Mouse (Mus musculus) cerebellum, adult 8-10 months (tissue): ENCODE data around the gene Ercc6l.
"Not testable (repeated sequence)": the region's sequence is repeated elsewhere in the genome, so short reads cannot be mapped to it uniquely, and the experiment has no call there.

Source experiments
- DNase-seq: peaks from one replicate; pipeline ENCODE4 v3.0.0; 2022

Ercc6l gene

DNA sequence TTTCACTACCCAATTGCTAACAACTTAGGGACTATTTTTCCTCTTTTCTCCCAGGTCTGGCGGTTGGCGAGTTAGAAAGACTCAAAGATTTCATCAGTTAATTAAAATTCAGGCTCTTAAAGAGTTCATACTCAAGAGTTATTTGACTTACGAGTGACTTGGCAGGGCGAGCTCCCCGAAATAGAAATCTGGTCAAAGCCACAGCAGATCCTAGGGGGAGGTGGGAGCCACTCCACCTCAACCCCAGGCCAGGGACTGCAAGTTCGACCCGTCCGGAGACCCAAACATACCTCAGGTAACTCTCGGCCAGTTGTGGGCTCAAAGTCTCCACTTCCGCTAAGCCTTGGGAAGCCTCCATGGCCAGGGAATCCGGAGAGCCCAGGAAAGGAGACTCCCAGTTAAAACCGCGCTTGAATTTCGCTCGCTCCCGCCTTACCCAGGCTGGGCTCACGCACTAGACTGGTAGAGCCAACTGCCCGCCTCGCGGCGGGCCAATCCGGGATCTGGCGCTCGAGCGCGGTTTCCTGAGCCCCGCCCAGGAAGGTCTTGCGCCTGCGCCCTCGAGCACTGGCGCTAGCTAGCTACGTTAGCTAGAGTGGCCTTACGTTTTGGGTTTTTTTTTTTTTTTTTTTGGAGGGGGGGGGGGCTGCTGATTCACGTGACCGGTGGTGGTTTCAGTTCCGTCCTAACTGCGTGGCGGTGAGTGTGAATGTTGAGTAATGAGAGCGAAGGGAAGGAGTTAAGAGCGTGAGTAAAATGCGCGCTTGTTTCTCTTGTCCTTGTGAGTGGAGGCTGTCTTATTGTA lies at the start of gene Ercc6l:
Gene Ercc6l, minus strand, starts transcription at position 474 of the 805 bp plus-strand sequence.
- DNase-seq: peak; percentile 82

DNA sequence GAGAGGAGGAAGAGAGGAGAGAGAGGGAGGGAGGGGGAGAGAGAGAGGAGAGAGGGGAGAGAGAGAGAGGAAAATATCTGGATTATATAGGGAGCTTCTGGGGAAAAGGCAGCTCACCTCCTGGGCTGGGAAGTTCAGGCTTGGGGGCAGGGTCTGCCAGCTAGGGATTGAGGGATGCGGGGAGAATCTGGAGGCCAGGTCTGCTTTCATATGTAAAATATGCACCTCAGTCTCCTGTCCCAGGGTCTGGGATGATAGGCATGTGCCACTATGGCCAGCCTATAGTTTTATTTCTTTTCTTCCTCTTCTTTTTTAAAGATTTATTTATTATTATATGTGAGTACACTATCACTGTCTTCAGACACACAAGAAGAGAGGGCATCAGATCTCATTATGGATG lies 33.9 kb upstream of the Ercc6l start:
- no peak for DNase-seq

DNA sequence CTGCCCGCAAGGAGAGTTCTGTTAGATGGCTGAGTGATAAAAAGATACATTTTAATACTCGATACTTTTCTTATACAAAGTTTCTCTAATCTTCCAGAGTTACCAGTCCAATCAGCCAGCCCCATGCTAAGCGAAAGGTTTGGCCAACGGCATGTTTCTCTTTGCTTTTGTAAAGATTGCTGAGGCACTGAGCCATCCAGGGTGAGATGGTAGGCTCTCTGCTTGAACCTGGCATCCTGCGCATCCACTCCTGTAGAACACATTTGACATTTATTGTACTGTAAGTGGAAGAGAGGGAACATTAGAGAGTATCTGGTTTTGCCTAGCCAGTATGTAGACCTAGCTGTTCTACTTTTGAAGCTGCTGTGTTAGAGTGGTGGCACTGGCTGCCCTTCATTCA lies 32.7 kb upstream of the Ercc6l start:
- no peak for DNase-seq

DNA sequence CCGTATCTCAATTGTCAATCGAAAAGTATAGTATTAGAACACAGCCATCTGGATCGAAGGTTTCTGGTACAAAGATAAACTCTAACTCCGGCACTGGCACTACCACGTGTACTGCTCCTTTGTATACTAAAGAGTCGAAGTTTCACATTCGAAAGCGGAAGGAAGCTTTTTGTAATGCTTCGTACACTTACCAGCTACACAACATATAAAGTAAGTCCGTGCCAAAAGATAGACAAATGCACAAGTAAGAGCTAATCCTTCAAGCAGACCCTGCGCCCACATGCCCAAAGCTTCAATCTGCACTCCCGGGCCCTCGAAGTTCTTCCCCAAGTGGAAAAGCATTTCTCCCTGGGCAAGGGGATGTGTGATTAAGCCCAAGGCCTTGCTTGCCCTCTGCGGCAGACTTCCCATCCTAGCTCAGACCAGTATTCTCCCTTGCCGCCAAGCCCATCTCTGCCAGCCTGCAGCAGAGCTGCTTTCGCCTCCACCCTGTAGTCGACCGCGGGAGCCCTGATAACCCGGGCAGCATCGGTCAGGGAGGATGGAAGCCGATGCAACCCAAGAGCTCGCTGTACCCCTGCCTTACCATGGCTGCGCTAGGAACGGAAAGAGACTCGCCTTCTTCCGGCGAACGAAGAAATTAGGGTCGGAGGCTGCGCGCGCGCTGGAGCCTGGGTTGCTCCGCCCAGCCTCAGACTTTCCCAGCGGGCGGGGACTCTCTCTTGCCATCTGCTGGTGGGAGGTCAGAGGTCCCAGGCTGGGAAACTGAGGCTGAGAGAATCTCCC lies 32.0 kb upstream of the Ercc6l start, which contains the start of gene Rps4x:
Gene Rps4x, minus strand, starts transcription at position 683 of the 786 bp plus-strand sequence.
- peak; percentile 66 for DNase-seq

DNA sequence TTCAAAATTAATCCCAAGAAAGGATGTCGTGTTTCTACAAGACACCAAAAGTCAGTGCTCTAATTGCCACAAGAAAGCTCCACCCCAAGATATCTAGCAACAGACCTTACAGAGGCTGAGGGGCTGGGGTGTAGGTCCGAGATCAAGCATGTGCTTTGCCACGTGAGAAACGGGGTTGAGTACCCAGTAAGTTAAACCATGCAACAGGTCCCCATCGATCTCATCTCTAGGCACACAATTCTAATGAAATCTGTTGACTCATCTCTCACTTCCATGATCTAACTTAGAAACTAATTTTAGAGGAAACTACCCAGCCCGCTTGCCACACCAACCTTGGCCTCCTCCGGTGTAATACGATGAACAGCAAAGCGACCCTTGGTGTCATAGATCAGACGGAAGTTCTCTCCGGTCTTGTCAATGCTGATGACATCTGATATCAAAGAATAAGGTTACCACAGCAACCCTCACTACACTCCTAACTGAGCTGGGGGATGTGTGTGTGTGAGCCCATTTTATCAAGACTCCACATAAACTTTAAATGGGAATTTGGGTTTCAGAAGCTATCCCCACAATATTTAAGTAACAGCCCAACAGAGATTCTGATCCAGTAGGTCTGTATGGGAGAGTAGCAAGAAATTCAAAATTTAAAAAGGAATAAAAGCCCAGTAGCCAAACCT lies 30.3 kb upstream of the Ercc6l start:
- DNase-seq: no peak

DNA sequence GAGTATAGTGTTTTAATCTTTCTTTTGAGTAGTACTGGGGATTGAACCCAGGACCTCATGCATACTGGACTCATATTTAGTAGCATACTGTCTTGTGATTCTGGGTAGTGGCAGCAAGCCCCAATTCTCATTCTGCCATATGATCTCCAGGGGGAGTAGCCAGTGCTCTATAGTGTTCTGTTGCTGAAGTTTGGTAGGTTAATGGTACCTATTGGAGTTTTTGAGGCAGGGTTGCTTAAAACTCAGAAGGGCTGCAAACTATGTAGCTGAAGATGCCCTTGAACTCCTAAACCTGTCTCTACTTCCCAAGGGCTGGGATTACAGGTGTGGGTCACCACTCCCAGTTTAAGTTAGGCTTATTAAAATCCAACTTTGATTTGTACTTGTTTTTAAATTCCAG lies 25.7 kb upstream of the Ercc6l start:
- DNase-seq: no peak

DNA sequence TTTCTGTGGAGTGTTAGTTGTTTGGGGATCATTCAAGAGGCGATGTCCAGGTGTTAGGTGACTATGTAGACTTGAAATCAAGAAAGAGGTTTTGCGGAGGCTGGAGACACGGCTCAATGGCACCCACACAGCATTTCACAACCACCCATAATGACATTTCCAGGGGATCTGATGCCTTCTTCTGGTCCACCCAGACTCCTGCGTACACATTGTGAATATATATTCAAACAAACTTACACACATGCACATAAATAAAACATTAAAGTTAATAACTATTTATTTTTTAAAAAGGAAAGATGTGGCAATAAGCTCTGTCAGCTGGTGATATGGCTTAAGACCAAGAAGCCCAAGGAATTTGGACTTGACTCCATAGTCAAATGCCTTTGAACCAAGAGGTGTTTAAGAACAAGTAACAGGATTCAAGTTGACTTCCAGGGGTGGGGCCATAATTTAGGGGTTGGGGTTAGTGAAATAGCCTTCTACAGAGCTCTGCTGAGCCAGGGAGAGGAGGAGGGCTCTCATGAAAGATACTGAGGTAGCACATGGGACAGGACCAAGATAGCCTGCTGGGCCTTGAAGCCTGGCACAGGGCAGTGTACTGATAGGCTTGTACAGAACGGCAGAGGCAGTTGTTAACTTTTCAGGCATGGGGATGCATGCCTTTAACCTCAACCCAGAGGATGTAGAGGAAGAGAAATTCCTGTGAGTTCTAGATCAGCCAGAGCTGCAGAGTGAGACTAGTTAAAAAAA lies 18.8 kb upstream of the Ercc6l start:
- DNase-seq: no peak

DNA sequence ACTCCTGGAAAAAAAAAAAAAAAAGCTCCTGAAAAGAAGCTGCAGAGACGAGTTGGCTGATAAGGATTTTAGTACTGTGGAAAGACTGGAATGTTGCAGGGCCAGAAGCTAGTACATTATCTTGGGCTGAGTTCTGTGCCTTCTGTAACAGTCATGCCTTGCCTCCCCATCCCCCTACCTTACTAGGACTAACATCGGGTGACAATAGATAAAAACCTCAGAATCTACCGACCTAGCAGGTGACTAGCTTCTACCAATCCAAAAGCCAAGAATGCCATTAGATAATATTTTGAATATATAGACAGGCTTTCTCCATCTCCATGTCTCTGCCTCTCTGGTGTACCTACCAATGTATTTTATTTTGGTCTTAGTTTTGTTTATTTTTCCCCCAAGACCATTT lies 14.0 kb upstream of the Ercc6l start:
- no peak for DNase-seq

DNA sequence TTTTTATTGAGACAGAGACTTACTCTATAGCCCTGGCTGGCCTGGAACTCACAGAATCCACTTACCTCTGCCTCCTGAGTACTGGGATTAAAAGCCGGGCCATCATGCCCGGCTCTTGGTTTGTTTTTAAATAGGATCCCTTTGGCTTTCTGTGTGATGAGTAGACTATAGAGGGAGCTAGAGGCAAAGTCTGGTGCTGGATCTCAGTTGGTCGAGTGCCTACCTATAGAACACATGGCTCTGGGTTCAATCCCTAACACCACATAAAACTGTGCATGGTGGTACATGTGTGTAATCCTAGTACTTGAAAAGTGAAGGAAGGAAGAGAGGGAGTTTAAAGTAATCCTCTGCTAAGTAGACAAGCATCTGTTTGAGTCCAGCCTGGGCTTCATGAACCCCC lies 13.2 kb upstream of the Ercc6l start:
- no peak for DNase-seq

DNA sequence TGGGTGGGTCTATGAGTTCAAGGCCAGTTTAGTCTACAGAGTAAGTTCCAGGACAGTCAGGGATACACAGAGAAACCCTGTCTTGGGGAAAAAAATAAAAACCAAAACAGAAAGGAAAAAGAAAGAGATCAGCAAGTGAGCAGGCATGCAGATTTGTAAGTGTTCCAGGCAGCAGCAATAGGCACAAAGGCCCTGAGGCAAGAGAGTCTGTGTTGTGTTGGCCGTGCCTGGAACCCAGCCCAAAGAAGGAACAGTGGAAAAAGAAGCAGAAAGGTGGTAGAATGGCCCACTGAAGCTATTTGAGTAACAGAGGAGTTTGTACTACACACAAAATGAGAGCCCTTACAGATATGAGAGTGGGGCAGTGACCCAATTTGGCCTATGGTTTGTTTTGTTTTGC lies 12.8 kb upstream of the Ercc6l start:
- no peak for DNase-seq

DNA sequence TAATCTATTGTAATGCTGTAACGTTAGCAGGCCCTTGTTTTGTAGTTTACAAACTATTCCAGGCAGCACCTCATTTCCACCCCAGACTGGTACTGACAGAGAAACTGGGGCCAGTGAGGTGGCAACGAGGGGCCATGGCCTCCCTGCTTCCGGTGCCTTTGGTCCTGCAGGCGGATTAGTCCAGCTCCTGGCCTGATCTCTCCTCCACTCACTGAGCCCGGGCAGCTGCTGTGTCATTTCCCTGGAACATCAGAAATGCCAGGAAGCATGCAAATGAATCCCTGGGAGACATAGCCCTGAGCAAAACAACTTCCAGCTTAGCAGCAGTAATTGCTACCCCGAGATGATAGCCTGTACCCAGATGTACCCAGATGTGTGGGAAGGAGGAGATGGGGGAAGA lies 10.1 kb upstream of the Ercc6l start:
- DNase-seq: no peak

DNA sequence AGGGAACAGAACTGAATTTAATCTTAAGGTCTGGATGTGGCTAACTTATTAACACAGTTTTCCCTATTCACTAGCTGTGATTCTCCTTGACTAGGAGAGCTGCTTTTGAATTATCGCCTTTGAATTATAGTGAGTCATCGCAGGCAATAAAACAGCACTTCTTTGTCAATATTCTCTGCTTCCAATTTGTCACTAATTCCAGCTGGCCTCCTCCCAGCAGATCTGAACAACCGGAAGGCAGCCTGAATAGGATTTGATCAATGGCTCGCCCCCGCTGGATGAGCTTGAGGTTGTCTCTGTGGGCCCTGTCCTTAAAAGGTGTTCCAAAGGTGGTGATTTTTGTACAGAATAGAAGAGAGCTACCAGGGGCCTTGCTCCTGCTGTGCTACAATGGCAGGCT lies 9.6 kb upstream of the Ercc6l start:
- no peak for DNase-seq

DNA sequence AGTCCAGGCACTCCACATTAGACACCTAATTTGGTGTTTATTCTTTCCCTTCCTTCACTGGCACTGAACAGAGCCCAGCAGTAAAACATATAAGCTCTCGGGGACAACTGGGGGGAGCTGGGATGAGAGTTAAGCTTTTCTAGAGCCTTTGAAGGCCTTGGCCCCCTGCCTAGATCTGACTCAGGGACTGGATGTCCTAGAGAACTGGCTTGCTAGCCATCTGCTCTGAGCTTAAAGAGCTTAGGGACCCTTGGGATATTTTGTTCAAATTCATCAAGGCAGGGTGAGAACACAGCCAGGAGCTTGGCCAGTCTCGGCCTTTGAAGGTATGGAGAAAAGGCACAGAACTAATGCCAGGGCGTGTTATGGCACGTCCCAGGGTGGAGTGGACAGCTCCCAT lies 6.6 kb upstream of the Ercc6l start:
- no peak for DNase-seq

DNA sequence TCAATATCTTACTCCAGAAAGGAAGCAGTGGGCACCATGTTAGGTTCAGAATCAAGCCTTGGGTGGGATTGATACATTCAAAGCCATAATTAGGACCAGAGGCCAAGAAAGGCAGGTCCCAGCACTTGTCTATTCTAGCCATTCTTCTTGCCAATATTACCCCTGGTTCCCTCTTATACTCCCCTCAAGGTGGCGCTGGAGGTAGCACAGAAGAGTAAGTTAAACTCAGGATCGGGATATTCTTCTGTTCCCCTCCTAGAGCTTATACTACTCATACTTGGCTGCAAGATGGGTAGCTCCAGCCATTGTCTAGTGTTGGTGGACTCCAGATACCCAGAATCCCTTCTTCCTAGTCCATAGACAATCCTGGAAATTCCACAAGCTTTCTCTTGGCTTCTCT lies 6.2 kb upstream of the Ercc6l start:
- no peak for DNase-seq

DNA sequence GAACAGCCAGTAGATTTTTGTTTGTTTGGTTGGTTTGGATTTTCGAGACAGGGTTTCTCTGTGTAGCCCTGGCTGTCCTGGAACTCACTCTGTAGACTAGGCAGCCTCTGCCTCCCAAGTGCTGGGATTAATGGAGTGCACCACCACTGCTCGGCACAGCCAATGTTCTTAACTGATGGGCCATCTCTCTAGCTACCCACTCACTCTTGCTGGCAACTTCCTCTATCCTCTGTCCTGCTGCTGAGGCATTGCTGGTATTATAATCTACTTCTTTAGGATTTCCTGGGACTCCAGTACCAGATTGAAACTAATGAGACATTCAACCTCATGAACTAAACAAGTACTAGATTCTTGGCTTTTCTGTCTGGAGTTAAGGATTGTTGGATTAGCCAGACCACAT lies 3.6 kb upstream of the Ercc6l start:
- DNase-seq: no peak

DNA sequence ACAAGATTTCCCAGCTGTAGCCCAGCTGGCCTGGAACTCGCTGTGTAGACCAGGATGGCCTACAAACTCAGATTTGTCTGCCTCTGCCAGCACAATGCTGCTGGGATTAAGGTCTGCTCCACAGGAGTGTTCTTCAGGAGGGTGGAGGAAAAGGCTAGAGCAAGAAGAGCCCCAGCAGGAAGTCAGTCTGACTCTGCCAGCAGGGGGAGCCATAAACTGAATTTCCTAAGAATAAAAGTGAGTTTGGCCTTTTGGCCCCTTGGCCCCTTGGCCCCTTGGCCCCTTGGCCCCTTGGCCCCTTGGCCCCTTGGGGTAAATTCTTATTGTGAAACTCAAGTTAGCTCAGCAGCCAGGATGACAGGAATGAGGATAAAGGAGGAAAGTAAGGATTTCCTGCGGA lies 2.9 kb upstream of the Ercc6l start:
- DNase-seq: no peak

DNA sequence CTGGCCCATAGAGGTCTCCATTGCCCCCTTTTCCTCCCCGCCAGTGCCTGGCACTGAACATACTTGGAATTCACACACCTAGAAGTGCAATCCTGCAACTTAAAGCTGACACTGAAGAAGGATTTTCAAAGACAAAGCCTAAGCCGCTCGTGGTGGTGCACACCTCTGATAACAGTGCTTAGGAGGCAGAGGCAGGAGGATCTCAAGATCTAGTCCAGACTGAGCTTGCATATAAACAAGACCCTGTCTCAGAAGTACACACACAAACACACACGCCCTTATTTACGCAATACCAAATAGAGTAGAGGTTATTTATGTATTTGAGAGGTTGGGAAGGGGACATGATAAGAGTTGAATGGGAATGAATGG lies 516 bp upstream of the Ercc6l start:
- DNase-seq: no peak

DNA sequence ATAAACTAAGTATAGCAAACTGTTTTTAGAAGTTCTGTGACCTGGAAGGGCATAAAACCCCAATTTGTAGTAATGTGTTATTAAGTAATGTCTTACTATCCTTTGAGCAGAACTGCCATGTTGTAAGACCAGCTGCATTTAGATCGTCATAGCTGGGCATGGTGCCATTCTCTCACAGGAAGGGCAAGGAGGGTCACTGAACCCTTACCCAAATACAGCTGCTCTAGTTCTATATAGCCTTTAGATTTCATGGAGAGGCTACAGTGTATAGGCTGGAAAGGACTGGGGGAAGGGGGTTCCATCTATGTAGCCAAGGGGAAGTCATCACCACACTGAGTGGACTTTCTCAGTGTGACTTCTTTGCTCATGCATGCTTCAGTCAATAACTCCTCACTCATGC lies 15.7 kb downstream of the Ercc6l start:
- no peak for DNase-seq

DNA sequence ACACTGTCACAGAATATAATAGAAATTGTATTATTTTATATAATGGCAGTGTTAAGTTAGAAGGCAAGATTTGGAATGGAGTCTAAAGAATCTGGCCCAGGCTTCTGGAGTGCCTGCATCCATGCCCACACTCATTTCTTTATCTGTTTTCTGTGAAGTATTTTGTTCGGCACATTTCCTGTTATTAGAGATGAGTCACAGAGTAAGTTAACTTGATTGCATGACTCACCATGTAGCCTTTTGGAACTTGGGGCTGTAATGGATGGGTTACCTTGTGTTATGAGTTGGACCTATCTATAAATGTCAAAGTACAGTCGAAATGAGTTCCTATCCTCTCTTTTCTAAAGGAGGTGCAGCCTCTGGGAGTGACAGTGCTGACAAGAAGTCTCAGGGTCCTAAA lies 35.6 kb downstream of the Ercc6l start:
- no peak for DNase-seq

DNA sequence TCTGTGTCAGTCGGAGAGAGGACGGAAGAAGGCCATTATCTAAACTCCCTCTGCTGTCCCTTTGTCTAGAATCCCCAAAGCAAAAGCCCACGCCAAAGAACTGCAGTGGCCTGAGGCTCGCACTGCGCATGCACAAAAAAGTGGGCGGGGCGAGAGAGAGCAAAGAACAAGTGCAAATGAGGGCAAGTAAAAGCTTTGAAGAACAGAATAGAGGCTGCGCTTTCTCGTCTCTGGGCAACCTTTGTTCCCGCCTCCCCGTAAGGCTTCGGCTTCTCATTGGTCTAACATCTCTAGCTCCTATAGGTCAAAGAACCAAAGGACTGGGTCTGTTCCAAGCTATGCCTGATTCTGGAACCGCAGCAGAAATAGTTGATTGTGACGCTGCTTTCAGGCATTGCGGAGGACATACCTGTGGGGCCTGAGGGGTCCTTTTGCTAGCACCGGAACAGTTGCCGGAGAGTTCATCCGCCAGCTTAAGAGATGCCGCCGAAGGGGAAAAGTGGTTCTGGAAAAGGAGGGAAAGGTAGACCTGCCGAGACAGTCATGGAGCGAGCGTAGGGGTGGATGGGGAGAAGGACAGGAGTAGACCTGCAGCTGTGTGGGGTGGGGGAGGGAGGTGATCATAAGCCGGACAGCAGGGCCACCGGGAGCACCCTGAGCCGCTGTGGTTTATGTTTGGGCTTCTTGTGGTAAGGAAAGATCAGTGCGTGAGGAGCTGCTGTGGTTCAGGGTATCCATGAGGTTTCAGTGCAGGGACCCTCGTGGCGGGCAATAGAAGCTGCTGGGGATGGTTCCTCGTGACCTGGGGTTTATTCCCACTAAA lies 37.6 kb downstream of the Ercc6l start, which contains the start of gene Pin4:
Gene Pin4, plus strand, starts transcription at position 406 of the 823 bp plus-strand sequence.
- peak; percentile 87 for DNase-seq

DNA sequence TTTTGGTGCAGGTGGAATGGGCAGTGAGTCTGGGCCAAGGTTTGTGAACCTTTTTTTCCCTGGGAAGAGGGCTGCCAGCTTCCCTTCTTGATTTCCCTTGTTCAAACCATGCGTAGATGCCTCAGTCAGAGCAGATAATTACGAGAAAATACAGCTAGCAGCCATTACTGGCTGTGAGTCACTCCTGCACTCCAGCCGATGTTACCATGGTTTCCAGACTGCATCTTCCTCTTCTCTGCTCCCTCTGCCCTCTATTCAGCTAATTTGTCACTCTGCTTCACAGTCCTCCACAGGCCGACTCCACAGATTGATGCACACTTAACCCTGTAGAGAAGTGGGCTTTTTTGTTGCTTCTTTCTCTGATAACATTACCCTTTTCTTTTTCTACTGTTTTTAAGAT lies 41.2 kb downstream of the Ercc6l start:
- DNase-seq: no peak

DNA sequence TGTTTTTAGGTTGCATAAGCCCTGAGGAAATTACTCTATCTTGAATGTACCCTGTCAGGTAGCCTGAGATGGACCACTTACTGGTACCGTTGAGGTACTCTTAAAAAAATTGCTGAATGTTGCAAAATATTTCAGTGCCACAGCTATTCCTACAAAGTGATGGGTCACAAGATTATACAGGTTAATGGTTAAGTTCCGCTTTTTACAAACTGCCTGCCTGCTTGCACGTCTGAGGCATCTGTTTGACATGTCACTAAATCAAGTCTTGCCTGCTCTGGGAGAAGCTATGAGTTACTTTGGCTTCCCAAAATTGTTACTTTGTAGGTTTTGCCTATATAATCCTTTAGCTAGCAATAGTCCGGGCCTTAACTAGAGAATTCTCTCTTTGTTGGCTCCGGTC lies 47.5 kb downstream of the Ercc6l start:
- DNase-seq: not testable (repeated sequence)
